In genomic region chr4:138250088-138250960, GRCm38 (mm10) we compare ENCODE assay signal across 9 mouse cellular contexts. TPM values are rescaled to one million over a fixed set of nuclear protein-coding genes. Genes with fewer than 3 reads are reported as not detected.
DNase-seq lines count a peak whose midpoint lies in the region; ATAC-seq and TF ChIP-seq lines count a peak whose summit lies in the region.
"Had no signal": no experiment of that assay in that cellular context is flagged by ENCODE, and none has a peak within 500 bp of the region (broad histone marks: within the 10 kb centered on the region; RNA-seq: fewer than 3 reads in every experiment).

Gene Sh2d5 (plus strand): TSS chr4:138250403.
Gene Kif17 (plus strand): TSS chr4:138250435.

- peaks cover 5% of the 10 kb centered on the region for H3K4me1 ChIP-seq in embryonic facial prominence, embryonic 11.5 days (ENCODE audit: control insufficient read depth, insufficient read depth, low read length)
- peaks cover 24% of the 10 kb centered on the region for H3K4me1 ChIP-seq in limb, embryonic 14.5 days (ENCODE audit: control insufficient read depth, insufficient read depth, low read length)
- H3K4me1 ChIP-seq in midbrain, embryonic 15.5 days, result peaks cover 38% of the 10 kb centered on the region

- peak; percentile 80 for ATAC-seq in embryonic facial prominence, embryonic 11.5 days (replicated peaks; ENCODE audit: insufficient number of reproducible peaks, low FRiP score, low TSS enrichment, low read depth)
- peak; percentile 84 for ATAC-seq in limb, embryonic 14.5 days (ENCODE audit: low FRiP score, low read depth)
- peak; percentile 94 for ATAC-seq in midbrain, embryonic 15.5 days (replicated peaks)
- ATAC-seq: Patski had no signal

- H3K9ac ChIP-seq in embryonic facial prominence, embryonic 11.5 days (replicated peaks; ENCODE audit: low read length), result peak within 1 kb of the TSS; percentile 14; the same call in 1 of the 2 replicates
- H3K9ac ChIP-seq in limb, embryonic 14.5 days (ENCODE audit: low read depth, low read length, severe bottlenecking), result peak within 1 kb of the TSS; percentile 38
- H3K9ac ChIP-seq in midbrain, embryonic 15.5 days, result peak within 1 kb of the TSS; percentile 63

- peak within 1 kb of the TSS; percentile 99 for H3K4me2 ChIP-seq in embryonic facial prominence, embryonic 11.5 days (ENCODE audit: low read depth, low read length)
- H3K4me2 ChIP-seq in limb, embryonic 14.5 days (replicated peaks; ENCODE audit: low read depth, low read length, severe bottlenecking), result peak within 1 kb of the TSS; percentile 99
- H3K4me2 ChIP-seq in midbrain, embryonic 15.5 days, result peak within 1 kb of the TSS; percentile 94

- DNase-seq in 416B (ENCODE audit: low read depth), result peak; percentile 96
- peak; percentile 86 for DNase-seq in adrenal gland, postnatal 25 days
- peak; percentile 87 for DNase-seq in embryonic facial prominence, embryonic 11.5 days (ENCODE audit: low spot score)
- peak; percentile 16 for DNase-seq in heart, adult 8-10 months (ENCODE audit: low spot score)
- DNase-seq in kidney, adult 8-10 months, result peak; percentile 52 to 59
- DNase-seq in limb, embryonic 14.5 days (ENCODE audit: low spot score), result peak; percentile 70
- DNase-seq in spleen, postnatal 4 days (ENCODE audit: low spot score in 2 of 2), result peak; percentile 76 to 87

- peaks cover 7% of the 10 kb centered on the region for H3K27me3 ChIP-seq in embryonic facial prominence, embryonic 11.5 days (ENCODE audit: control insufficient read depth, insufficient read depth, low read length)
- H3K27me3 ChIP-seq in limb, embryonic 14.5 days (ENCODE audit: control insufficient read depth, insufficient read depth, low read length), result peaks cover 11% of the 10 kb centered on the region; the same call in 1 of the 2 replicates
- H3K27me3 ChIP-seq in midbrain, embryonic 15.5 days (replicated peaks), result peaks cover 3% of the 10 kb centered on the region; the same call in 1 of the 2 replicates
- H3K27me3 ChIP-seq: Patski had no signal

- under 1% methylated on average over 66 of the region's 74 CpGs for WGBS in embryonic facial prominence, embryonic 11.5 days
- under 1% methylated on average over 54 of the region's 74 CpGs for WGBS in limb, embryonic 14.5 days
- under 1% methylated on average over 64 of the region's 74 CpGs for WGBS in midbrain, embryonic 15.5 days

- no peaks in the 10 kb centered on the region for H3K9me3 ChIP-seq in embryonic facial prominence, embryonic 11.5 days (replicated peaks; ENCODE audit: control insufficient read depth, low read length)
- H3K9me3 ChIP-seq in limb, embryonic 14.5 days (ENCODE audit: control insufficient read depth, low read length), result no peaks in the 10 kb centered on the region
- H3K9me3 ChIP-seq in midbrain, embryonic 15.5 days, result no peaks in the 10 kb centered on the region

- H3K36me3 ChIP-seq in embryonic facial prominence, embryonic 11.5 days (replicated peaks; ENCODE audit: control insufficient read depth, insufficient read depth, low read depth, low read length), result no peaks in the 10 kb centered on the region; the same call in 1 of the 2 replicates
- H3K36me3 ChIP-seq in limb, embryonic 14.5 days (ENCODE audit: control insufficient read depth, insufficient read depth, low read length), result peaks cover 25% of the 10 kb centered on the region
- H3K36me3 ChIP-seq in midbrain, embryonic 15.5 days (replicated peaks), result peaks cover 2% of the 10 kb centered on the region; the same call in 1 of the 2 replicates

- H3K4me3 ChIP-seq in embryonic facial prominence, embryonic 11.5 days (ENCODE audit: low read depth, low read length), result peak within 1 kb of the TSS; percentile 53
- peak within 1 kb of the TSS; percentile 50 for H3K4me3 ChIP-seq in limb, embryonic 14.5 days (replicated peaks; ENCODE audit: low read length)
- peak within 1 kb of the TSS; percentile 67 for H3K4me3 ChIP-seq in midbrain, embryonic 15.5 days

- no peak for TF ChIP-seq POLR2A in limb, embryonic 14.5 days (IDR thresholded peaks at IDR 0.05; ENCODE audit: borderline replicate concordance, extremely low read depth, insufficient read depth, insufficient read length)

- H3K27ac ChIP-seq in embryonic facial prominence, embryonic 11.5 days (replicated peaks; ENCODE audit: low read depth, low read length), result no peak within 1 kb of the TSS
- H3K27ac ChIP-seq in limb, embryonic 14.5 days (replicated peaks; ENCODE audit: low read depth, low read length), result no peak within 1 kb of the TSS
- H3K27ac ChIP-seq in midbrain, embryonic 15.5 days, result peak within 1 kb of the TSS; percentile 78

RNA-seq across cellular contexts. Expression of gene Sh2d5, which starts in this region (rescaled TPM):
- 2.1 and 2.3 TPM in 2 replicates for total RNA-seq in adrenal gland, postnatal 25 days (2021)
- 1.1 and 1.2 TPM in 2 replicates for polyA plus RNA-seq in embryonic facial prominence, embryonic 11.5 days (2014; fragmentation: Nextera tagmentation; extraction: Ambion mirVana)
- total RNA-seq in heart, adult 8-10 months (2022), result under 1 TPM in 1 of 4 experiments, not detected in 3; 0.50 TPM
- polyA plus RNA-seq in limb, embryonic 14.5 days (2012; rRNA removed), result 1.6 and 2.5 TPM in 2 replicates
- polyA plus RNA-seq in limb, embryonic 14.5 days (2014; fragmentation: Nextera tagmentation; extraction: Ambion mirVana), result 0.25 and 0.77 TPM in 2 replicates
- polyA plus RNA-seq in midbrain, embryonic 15.5 days (2015; fragmentation: Nextera tagmentation; extraction: Ambion mirVana), result 17.0 and 17.4 TPM in 2 replicates

RNA-seq across cellular contexts. Expression of gene Kif17, which starts in this region (rescaled TPM):
- 2.4 and 4.3 TPM in 2 replicates for total RNA-seq in adrenal gland, postnatal 25 days (2021)
- polyA plus RNA-seq in embryonic facial prominence, embryonic 11.5 days (2014; fragmentation: Nextera tagmentation; extraction: Ambion mirVana), result 0.31 and 0.33 TPM in 2 replicates
- under 1 TPM in 3 of 4 experiments, not detected in 1; 0.11 to 0.22 (median 0.14) TPM for total RNA-seq in heart, adult 8-10 months (2022)
- 2.3 and 3.0 TPM in 2 replicates for polyA plus RNA-seq in limb, embryonic 14.5 days (2012; rRNA removed)
- polyA plus RNA-seq in limb, embryonic 14.5 days (2014; fragmentation: Nextera tagmentation; extraction: Ambion mirVana), result 1.1 TPM in 2 replicates
- 2.8 and 3.8 TPM in 2 replicates for polyA plus RNA-seq in midbrain, embryonic 15.5 days (2015; fragmentation: Nextera tagmentation; extraction: Ambion mirVana)

Comparison
In these comparisons a context has a peak if more than half of its experiments do, and no peak if none do; other contexts are left out.
1. Peak in DNase-seq in heart, adult 8-10 months; RNA of the genes that start here not detected or under 1 TPM.
2. DNase-seq: peak in every context shown above with its lines; median percentile 96 in 416B; 87 in embryonic facial prominence, embryonic 11.5 days; 86 in adrenal gland, postnatal 25 days; 82 in spleen, postnatal 4 days; 70 in limb, embryonic 14.5 days; 56 in kidney, adult 8-10 months; 16 in heart, adult 8-10 months.